Mouse (Mus musculus): ENCODE measurements around the gene Ranbp10.

The Ranbp10 gene

DNA sequence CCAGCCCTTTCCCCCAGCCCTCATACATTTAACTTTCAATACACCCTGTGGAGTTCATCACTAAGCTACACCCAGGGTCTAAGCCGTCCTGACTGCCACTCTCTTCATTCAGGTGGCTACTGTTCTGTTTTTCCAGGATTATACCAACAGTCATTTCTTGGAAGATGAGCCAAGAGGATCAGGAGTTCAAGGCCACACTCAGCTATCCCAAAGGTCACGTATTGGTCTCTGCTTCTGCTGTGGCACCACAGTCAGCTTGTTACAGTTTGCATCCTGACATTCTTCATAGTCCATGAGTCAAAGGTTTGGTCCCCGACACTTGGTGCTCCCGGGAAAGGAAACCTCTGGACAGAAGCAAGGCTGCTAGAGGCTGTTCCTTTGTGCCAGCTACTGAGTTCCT is 107.5 kb downstream of the Ranbp10 start:
- DNase-seq (ENCODE audit: low read depth, low spot score) = no peak

All from c-Kit-negative CD71-positive TER-119-positive erythroid progenitor cells, embryonic 14.5 days (primary cell).